Mouse (Mus musculus): ENCODE results near the gene 2210408I21Rik.

Gene 2210408I21Rik

DNA sequence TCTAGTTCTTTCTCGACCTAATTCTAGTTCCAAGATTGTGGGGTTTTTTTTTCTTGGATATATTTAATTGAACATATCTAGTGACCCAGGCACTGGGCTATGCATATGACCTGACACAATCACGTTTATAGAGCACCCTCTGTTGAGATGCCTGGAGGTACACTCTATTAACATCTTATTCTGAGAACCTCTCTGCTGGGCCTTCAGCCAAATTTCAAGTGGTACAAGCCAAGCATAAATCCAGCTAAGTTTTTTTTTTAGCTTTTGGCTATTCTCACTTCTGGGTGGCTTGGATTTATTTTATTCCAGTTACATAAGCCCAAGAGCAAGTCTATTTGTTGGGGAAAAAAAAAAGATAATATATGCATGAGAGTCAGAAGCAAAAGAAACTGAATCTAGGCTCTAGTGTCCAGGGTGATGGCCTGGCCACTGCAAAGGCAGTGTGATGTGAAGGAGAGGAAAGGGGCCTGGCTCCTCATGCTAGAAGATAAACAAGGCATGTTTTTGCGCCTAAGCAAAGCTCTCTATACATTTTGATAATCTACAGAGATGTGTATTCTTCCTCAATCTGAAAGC lies 139.9 kb downstream of the 2210408I21Rik start:
- in situ Hi-C loops (cut with MboI, MseI): no loop called here

DNA sequence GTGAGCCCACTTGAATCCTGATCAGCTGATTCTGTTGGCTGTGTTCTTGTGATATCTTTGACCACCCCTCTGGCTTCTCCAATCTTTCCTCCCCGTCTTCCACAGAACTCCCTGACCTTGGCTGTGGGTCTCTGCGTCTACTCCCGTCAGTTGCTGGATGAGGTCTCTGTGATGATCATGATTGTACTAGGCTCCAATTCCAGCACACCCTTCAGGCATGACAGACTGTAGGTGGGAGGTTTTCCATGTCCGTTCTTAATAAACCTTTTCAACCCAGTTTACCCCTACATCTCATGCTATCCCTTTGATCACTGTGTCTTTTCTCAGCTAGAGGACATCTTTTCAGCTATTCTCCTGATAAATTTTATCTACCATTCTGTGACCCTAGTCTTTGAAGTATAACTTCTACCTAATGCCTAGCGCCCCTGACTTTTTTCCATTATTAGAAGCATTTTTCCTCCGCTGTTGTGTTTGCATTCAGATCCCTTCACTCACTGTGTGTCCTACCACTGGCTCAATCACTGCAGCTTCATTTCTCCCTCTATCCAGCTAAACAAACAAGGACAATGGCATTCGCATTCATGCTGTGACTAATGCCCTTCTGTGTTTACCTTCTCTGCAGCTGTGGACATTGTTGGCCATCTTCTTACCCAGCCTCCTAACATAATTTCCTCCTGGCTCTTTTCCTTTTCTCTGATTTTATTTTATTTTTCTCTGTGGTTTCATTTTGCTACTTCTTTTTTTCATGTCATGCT lies 143.5 kb downstream of the 2210408I21Rik start:
- in situ Hi-C loops (cut with MboI, MseI): no loop called here

DNA sequence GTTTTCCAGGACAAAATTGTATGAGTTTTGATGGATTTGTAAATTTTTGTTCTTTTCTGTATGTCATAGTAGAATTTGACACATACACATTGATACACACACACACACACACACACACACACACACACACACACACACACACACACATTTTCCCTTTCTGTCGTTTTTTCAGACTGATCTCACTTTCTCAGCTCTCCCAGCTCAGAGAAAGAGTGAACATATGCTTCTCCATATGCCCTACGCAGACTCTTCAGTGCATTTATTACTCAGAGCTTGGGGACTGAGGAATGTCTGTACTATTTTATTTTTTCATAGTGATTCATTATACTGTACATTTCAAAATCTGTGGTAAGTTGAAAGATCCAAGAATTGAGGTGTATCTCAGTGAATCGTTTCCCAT lies 160.2 kb downstream of the 2210408I21Rik start:
- in situ Hi-C loops (cut with MboI, MseI): no loop called here

DNA sequence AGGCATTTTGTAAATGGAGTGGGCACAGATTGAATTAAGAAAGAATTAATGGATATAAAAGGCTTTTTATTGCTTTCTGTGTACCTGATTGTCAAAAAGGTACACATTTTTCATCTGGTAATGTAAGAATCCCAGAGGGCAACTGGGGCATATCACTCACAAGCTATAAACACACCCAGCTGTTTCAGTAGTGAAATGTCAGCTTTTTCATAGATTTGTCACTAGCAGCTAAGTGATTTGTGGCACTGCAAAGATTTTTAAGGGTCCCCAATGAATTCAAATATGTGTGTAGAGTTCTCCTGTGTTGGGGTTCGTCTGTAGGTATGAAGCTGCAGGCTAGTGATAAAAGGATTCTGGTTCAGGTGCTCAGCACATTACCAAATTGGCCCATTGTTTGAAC lies 188.8 kb downstream of the 2210408I21Rik start:
- in situ Hi-C loops (cut with MboI, MseI): loop anchor here (10.0 kb wide), 1 partner anchor 479 kb away; no protein-coding TSS in a partner anchor

DNA sequence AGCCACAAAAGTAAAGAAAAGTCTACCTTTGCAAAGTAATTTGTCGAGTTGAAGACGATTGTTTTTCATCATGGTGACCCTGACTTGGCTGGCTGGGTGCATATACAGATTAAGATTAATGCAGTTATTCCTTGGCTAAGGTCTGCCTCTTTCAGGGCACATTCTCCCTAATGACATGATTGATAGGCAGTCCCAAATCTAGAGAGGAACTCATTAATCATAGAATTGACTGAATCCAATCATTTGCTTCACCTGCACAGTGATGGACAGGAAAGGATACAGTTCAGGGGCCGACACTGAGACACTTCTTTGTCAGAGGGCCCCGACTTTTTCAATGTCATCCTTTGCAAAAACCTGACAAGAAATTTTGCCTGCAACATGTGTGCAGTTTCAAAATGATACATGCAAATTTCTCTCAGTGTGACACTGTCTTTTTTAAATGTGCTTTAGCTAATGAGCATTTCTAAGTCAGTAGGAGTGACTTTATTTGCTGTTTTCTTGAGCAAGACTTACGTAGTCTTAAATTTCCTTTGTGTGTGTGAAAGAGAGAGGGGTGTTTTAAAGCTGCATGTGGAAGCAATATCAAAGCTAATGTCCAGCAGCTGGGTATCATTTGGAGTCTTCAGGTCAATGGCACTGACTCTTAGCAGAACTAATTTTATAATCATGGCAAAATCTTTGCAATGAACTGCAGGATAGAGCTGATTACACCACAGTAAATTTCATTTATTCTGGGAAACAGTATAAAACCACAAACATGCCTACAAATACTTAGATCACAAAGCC lies 191.0 kb downstream of the 2210408I21Rik start:
- in situ Hi-C loops (cut with MboI, MseI): loop anchor here (10.0 kb wide), 1 partner anchor 482 kb away; no protein-coding TSS in a partner anchor

DNA sequence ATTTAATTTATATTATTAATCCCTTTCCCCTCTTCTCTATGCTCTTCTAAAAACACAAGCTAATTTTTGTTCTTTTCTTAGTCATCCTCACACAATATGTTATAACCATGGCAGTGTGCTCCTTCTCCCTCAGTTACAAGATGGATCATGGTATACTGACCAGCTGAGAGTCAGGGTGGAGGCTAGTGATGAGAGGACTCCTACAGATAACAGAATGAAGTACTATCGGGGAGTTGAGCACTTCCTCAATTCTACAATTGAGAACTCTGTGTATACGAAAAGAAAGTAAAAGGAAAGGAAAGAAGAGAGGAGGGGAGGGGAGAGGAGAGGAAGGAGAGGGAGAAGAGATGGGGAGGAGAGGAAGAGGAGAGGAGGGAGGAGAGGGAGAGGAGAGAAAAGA lies 206.8 kb downstream of the 2210408I21Rik start:
- in situ Hi-C loops (cut with MboI, MseI): no loop called here

DNA sequence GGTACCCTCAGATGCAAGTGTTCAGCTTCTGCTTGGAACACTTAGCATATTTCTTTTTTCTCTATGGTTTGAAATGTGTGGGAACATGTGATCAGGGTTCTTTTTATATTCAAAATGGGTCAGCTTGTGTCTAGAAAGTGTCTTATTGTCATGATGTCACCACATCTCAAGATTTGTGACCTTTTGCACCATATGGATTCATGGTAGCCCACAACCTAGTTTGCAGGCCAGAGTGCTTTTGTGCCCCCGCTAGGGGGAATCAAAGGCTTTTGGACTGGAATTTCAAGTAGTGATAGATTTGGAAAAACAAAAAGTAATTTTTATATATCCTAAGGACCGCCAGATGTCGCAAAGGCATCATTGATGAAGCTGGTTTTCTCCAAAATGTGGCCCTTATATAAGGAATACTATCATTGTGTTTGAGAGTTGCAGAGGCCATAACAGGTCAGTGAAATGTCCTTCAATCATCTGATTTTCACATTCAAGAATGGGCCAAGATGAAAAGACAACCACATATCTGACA lies 250.2 kb downstream of the 2210408I21Rik start:
- in situ Hi-C loops (cut with MboI, MseI): no loop called here

DNA sequence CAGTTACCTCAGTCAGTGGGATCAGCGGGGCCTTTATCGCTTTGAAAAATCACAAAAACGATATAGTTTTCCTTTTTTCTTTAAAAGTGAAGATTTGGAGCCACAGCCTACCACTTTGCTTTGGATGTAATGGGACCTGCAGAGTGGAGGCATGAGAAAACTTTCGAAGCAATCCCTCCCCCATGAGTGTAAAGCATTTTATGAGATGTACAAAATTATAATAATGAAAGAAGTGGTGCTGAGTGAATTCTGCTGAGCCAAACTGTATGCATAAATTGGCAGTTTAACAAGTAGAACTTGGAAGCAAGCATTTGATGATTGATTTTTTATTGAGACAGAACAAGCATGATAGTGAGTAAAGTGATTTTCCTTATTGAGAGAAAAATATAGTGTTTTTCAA lies 250.7 kb downstream of the 2210408I21Rik start:
- in situ Hi-C loops (cut with MboI, MseI): no loop called here

DNA sequence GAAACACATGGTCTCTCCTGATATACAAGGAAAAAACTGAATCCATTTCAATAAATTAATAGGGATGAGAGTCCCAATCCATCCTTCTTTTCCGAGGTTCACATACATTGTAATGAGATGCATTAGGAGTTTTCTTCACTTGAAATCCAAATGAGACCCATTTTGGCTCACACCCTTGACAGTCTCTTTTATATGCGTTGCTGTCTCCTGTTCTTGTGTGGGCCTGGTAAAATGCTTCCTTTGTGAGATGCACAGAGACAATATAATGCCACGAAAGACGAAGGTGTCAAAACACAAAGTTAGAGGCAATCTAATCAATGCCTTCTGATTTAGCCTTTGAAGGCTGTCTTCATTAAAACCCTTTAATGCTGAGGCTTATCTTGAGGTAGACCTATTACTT lies 252.8 kb downstream of the 2210408I21Rik start:
- in situ Hi-C loops (cut with MboI, MseI): no loop called here

DNA sequence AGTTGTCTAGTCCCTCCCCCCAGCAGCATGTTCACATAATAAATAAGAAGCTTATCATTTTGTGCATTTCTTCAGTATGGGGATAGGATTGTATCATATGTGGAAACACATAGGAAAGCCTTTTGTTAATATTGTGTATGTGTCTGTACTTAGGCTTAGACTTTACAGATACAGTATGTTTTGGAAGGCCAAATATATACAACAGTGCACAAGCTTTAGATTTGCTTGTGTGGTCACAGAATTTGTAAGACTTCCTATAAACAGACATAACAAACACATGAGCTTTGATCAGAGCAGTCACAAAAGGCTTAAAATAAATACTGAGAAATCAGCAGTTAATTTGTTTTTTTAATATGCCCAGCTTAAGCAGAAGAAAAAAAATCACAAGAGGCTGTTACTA lies 253.9 kb downstream of the 2210408I21Rik start:
- in situ Hi-C loops (cut with MboI, MseI): no loop called here

DNA sequence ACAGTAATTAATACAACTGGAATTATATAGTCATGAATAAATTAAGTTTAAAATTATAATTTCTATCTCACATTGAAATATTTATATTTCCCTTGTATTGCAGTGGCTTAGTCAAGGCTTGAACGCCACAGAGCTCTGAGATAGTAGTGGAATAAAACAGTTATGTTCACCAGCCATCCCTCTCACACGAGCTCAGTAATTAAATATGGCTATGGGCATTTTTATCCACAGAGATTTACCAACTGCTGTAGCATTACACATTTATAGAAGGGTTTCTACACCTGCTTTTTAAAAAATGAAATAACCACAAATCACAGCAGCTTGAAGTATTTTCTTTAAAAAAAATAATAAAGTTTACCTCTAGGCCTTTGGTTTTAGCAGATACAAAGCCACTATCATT lies 261.0 kb downstream of the 2210408I21Rik start:
- in situ Hi-C loops (cut with MboI, MseI): loop anchor here (10.0 kb wide), 1 partner anchor 372 kb away; no protein-coding TSS in a partner anchor

DNA sequence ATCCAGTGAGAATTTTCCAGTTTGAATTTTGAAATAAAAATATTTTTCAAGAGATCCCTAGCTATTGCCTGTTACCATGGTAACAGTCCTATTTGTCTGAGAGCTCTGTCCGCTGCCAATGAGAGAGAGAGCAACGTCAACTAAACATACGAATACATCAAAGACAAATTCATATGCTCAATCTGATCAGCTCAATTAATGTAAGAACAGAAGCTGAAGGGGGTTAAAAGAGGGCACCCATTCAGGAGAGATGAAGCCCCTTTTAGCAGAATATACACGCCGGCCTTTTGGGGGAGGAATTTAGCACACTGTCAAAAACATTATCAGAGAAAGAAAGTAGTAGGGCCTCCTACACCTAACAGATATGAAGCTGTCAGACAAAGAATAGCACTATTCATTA lies 261.6 kb downstream of the 2210408I21Rik start:
- in situ Hi-C loops (cut with MboI, MseI): loop anchor here (10.0 kb wide), 1 partner anchor 372 kb away; no protein-coding TSS in a partner anchor

DNA sequence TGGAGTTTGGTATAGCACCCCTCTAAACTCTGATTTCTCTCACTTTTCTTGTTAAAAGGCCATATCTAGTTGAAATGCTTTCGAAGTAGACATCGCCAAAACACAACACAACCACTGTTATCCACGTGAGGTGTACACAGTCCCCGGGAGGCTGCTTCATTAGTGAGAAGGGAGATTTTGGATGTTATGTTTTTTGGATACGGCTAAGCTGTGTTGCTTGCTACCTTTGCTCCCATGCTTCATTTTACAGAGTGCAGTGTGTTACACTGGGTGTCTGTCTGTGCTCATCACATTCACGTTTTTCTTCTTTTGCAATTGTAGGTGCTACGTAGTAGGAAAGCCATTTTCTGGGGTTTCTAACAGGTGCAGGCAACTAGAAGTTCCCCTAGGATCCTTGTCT lies 262.3 kb downstream of the 2210408I21Rik start:
- in situ Hi-C loops (cut with MboI, MseI): loop anchor here (10.0 kb wide), 1 partner anchor 373 kb away; no protein-coding TSS in a partner anchor

DNA sequence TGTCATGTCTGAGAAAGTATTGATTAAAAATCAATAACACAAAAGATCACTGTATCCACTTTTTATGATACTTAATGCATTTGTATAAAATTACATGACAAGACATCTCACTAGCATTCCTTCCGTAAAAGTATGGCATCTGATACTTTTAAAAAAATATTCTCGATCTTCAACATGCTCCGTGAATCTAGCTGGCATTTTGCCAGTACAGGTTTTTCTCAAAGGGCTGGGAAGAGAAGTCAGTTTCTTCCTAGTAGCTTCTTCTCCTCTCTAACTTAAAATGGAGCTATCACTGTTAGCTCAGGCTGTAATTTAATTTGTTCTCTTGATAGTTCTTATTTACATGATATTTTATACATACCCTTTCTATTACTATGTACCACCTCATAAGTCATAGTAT lies 263.1 kb downstream of the 2210408I21Rik start:
- in situ Hi-C loops (cut with MboI, MseI): loop anchor here (10.0 kb wide), 1 partner anchor 374 kb away; no protein-coding TSS in a partner anchor

DNA sequence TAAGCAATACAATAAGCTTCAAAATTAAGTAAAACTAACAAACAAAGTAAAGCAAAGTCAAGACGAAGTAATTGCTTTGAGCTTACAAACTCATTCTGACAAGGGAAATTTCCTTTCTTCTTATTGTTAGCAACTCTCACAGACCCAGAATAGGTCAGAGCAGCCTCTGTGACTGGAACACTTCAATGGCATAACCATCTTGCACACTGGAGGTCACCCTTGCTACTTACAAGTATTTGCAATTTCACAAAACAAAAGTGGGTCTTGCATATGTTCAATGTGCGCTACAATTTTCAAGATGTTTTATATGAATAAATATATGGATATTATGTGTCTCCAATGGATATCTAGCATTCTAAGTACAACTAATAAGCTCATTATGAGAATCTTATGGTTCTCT lies 265.4 kb downstream of the 2210408I21Rik start:
- in situ Hi-C loops (cut with MboI, MseI): no loop called here

DNA sequence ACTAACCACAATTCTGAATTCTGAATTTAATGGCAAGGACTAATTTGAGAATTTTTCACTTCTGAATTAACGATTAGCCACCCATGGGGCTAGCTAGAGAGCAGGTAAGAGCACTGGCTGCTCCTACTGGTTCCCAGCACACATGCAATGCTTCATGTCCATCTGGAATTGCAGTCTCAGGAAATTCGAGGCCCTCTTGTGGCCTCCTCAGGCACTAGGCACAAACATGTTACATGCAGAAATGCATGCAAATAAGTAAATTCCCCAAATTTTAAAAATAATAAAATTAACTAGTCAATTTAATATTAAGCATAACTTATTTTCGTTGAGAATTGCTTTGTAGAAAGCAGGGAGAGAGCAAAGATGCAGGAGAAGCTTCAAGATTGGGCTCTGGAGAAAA lies 273.2 kb downstream of the 2210408I21Rik start:
- in situ Hi-C loops (cut with MboI, MseI): no loop called here

DNA sequence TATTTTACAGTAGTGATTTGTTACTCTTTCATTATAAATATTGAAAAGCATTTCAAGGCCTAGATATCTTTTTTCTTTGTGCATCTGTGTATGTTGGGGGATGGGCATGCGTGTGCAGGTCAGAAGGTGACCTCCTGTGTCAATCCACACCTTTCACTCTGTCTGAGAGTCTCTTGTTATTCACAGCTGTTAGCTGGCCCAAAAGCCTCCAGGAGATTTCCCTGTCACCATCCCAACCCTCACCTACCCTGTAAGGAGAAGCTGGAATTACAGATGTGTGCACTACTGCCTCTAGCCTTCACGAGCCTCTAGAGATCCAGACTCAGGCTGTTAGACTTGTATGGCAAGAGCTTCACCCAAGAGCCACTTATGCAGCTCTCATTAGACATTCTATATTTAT lies 274.5 kb downstream of the 2210408I21Rik start:
- in situ Hi-C loops (cut with MboI, MseI): no loop called here

DNA sequence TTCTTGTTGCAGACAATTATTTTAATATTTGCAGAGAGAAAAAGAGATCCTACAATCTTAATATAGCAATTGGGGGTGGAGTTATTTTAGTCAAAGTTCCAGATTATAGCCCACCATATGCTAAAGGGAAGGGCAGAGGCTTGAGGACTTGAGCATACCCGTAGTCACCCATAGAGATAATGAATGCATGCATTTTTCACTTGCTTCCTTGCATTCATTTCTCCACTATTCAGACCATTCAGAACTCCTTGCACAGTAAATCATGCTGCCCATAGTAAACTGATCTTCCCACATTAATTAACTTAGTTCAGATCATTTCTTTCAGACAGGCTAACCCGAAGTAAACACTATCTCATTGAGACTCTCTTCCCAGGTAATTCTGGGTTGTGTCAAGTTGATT lies 277.5 kb downstream of the 2210408I21Rik start:
- in situ Hi-C loops (cut with MboI, MseI): no loop called here

DNA sequence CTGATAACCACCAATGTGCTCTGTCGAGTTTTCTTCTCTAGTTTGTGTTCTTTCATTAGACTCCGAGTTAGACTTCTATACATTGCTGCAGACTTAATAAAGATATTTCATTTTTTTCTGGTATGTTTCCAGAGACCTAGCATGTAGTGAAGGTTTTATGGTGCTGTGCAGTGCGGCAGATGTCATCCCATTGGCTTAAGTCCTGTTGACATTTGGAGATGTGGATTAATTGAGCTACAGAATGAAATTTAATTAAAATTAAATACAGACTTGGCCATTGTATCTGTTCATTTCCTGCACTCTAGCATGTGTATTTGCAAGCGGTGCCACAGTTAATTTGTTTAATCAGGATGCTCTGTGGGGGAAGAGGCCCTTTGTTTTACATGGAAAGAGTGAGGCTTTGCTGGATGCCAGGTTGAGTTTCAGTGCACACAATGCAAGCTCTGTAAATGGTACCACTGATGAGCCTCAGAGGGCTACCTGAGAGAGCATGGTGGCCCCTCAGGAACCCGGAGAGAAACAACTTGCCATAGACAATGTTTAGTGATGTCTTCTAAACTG lies 314.7 kb downstream of the 2210408I21Rik start:
- in situ Hi-C loops (cut with MboI, MseI): no loop called here

DNA sequence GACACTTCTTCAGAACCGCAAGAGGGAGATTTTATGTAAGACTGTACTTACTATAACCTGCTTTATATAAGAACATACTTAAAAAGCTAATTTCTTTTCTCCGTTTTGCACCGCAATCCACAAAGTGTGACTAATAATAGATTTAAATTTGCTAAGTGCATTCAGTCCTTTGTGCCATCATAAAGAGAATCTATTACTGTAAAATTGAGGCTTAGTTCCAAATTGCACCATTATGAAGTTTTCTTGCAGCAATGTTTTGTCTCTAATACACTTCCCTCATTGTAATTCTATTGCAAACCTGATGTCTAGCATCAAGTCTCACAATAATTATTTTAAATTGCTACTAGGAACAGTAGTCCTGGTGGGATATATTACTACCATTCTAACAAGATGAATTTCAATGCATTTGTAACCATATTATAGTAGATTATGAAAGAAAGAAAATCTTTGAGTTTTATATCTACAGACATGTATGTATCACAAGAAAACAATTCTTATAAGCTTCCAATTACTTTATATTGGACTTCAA lies 334.8 kb downstream of the 2210408I21Rik start:
- in situ Hi-C loops (cut with MboI, MseI): no loop called here

DNA sequence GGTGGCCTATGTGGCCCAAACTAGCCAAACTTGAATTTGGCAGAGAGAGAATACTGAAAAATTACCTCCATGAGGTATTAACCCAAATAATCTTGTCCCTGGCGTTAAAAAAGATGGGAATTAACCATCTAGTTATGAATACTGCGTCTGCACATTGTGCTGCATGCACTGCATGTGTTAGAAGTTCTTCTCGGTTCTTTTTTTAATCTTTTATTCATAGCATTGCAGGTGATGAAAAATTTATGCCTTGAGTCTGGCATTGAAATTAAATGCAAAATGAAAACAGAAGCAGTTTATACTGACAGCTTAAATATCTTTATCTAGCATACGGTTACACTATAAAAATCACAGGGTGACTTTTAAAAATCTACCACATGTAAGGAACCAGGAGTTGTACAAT lies 341.1 kb downstream of the 2210408I21Rik start:
- in situ Hi-C loops (cut with MboI, MseI): no loop called here
